Mouse (Mus musculus): ENCODE data around the gene Adamts17. TPM values are rescaled to one million over a fixed set of nuclear protein-coding genes. Genes with fewer than 3 reads are reported as not detected.

The Adamts17 gene
- 1 to 10 TPM in 1 of 2 experiments, under 1 TPM in 1; 0.67 to 1.2 TPM for total RNA-seq (2021)
- long read RNA-seq, experiment 1, partial matches to known transcripts = 0 of 1 reads
- long read RNA-seq, experiment 1, other reads (novel, unspliced or antisense) = 1 of 1 reads
- long read RNA-seq, experiment 2, full-length matches to known transcripts = 1 of 1 reads
- long read RNA-seq, experiment 2, partial matches to known transcripts = 0 of 1 reads
- long read RNA-seq, experiment 2, other reads (novel, unspliced or antisense) = 0 of 1 reads

DNA sequence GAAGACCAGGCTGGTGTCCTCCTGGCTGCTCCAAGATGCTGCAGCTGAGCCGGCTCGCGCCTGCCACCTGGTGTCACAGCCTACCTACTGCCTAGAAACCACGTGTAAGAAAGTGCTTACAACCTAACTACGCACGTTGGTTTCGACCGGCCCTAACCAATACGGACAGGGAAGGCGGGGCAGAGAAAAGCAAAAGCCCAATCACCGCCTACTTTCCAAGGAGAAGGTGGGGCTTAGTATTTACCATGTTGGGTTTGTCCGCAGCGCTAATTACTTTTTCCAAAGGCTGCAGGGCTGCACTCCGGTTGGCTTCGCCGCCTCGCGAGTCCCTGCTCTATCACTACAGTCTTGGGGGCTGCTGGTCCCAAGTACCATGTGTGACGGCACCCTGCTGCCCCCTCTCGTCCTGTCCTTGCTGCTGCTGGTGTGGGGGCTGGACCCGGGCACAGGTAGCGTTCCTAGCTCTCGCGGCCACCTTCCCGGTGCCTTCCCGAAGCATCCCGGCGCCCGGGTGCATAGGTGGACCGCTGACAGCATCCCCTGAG, at the start of gene Adamts17:
Gene Adamts17, plus strand, starts transcription at position 273 of the 545 bp plus-strand sequence.
- peak; percentile 90 for DNase-seq

DNA sequence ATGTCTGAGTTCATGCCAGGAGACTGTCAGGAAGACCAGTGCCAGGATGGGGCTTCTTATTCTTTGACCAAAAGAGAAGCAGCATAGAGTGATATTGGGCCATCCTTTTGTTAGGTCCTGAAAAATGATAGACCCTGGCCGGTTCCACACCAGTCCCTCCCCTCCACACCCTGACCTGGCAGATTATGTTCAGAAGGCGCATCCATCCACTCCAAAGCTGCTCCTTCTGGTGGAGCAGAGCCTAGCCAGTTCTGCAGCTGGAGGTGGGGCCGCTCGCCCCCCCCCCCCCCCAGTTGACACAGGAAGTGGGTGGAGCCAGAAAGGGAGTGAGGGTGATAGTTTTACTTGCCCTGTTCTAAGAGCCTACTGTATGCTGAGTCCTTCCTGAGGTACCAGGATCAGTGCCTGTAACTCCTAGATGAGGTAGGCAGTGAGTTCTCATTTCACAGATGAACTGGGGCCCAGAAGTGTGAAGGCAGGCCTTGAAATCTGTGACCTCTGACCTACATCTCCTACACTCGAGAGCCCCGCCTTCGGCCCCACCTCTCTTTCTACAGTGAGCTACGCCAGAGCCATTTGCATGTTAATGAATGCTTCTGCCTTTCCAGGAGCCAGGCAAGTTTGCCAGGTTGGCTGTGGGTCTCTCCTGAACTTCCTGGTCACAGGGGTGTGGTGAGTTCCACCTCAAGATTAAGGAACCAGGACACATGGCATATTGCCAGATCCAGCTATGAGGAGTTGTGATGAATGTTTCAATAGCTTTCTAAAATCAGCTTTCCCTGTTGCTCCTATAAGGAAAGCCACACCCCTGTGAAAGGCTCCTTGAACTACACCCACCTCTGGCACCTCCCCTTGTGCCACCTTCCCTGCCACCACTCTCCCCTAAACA, 49.4 kb upstream of the Adamts17 start:
- DNase-seq = no peak

DNA sequence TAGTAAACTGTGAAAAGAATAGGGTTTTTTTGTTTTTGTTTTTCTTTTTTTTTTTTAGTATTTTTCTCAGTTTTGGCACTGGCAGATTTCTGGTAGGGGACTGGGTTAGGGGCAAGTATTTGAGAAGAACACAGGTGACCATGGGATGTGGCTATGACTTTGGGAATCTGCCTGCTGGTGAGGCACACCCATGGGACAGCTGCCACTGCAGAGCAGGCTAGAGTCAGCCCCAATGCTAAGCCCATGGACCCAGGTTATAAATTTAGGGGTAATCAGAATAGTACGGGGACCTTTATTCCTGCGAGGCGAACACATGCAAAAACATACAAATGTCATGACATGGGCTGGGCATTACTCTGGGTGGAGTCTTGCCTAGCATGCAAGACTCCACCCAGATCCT, 48.5 kb upstream of the Adamts17 start:
- no peak for DNase-seq

DNA sequence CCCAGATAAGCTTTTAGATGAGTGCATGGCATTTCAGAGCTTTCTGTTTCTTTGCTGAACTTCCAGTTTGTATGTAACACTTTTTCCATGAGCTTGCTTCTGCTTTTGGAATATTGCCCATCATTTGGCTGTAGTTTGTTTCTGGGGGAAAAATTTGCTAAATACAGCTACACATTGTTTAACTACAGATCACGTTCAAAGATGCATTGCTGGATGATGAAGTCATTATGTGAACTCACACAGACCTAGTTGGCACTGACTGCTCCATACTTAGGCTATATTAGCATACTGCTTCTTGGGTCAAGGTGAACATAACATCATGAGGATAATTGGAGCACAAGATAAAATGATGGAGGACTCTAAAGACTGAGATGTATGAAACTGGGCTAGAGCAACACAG, 42.6 kb upstream of the Adamts17 start:
- DNase-seq = no peak

DNA sequence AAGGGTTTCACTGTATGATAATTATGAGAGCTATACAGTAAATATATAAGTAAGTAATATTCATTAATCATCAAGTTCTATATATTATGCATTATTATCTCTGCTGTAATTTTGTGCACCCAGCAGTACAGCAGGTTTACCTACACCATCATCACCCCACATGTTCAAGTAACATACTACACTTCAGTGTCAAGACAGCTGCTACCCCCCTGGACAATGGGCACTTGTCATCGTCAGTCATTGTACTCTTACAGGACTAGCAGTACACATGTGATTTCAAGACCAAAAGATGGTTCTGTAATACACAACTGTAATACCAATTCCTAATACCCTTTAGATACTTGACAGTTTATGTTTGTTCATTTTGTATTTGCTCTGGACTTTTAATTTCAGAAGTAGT, 42.2 kb upstream of the Adamts17 start:
- DNase-seq = no peak

DNA sequence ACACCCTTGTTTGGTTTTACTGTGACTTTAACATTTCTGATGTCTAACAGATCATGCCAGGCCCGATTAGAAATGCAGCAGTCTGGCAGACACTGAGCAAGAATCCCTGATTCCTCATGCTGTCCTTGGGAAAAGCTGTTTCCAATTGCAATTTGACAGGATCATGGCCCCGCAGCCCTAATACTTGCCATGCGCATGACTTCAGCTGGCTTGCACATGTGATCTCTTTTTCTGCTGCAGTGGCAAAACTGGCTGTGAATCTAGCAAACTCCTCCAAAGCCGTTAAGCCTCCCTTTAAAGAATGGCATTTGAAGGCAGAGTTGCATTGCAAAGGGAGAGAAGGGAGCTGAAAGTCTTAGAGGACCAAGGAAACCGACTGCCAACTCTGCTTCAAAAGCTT, 40.7 kb upstream of the Adamts17 start:
- no peak for DNase-seq

DNA sequence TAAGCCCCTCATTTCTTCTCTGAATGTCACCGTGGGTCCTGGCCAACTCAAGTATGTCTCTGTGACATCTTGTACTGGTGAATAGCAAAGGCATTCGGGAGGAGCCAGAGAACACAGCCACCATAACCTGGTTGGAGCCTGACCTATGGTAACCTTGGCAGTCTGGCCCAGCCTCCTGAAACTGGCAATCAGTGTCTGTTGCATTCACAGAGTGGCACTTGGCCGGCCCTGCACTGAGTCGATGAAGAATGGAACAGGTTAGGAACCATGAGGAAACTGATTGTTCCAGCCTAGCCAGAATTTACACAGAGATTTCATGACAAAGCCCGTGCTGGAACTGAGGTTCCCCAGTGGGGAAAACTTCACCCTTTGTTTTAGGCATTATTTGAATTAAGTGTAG, 38.8 kb upstream of the Adamts17 start:
- no peak for DNase-seq

DNA sequence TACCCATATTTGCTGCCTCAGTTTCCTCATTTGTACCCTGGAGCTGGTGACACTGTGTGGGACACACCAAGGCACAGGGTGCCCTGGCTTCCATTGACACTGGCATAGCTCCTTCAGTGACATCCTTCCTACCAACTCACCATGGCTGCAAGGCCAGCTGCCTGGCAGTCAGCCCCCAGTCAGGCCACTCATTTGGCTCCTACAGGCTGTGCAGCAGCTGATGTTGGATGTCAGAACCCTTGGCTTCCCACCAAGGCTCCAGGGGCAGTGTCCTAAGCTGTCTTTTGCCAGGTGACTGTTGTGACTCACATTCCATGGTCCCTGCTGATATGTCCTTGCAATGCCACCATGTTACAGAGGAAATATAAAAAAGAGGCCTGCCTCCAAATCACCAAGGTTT, 37.8 kb upstream of the Adamts17 start:
- peak; percentile 74 for DNase-seq

DNA sequence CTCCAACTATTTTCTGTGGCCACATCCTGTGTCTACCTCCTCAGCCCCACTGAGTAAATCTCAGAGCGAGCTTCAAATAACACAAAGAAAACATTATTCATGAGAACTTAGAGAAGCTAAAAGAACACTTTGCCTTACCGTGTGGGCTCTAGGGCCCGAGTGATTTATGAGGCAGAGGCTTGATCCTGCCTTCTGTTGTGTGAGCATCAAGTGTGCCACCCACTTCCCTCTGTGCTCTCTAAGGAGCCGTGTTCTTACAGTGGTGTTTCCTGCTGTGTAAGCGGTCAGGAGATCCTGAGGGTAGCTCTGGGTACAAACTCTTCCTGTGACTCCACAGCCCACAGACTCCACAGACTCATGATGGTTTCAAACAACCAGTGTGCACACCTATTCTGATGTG, 35.7 kb upstream of the Adamts17 start:
- DNase-seq = no peak

DNA sequence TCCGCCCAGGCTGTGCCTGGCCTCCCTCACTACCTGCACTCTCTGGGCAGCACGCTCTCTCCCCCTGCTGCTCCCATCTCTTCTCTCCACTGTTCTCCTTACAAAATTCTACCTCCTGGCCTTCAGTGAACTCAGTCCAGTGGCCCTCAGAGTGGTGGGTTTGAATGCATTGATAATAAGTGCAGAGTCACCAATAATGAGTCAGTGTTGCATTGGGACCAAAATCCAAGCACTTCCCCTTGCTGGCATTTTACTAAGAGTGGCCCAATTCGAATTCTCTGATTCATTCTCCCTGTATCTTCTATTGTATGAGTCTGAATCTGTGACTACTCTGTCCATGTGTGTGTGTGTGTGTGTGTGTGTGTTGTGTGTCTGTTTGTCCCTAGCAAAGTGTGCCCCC, 32.7 kb upstream of the Adamts17 start:
- DNase-seq = no peak

DNA sequence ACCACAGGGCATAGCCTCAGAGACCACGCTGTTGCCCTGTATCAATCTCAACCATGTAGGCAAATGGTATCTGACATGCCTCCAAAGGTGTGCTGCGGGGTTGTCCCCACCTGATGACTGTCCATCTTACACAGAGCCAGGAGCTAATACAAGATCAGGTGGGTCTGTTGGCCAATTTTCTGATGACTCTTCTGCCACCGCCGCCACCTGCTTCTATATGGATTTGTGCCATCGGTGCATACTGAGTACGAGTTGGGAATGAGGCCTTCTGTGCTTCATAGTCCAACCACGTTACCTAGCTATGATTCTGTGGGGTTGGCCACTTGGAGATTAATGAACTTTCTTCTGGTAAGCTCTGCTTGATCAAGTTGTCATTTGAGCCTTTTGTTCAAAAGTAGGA, 29.1 kb upstream of the Adamts17 start:
- DNase-seq = no peak

DNA sequence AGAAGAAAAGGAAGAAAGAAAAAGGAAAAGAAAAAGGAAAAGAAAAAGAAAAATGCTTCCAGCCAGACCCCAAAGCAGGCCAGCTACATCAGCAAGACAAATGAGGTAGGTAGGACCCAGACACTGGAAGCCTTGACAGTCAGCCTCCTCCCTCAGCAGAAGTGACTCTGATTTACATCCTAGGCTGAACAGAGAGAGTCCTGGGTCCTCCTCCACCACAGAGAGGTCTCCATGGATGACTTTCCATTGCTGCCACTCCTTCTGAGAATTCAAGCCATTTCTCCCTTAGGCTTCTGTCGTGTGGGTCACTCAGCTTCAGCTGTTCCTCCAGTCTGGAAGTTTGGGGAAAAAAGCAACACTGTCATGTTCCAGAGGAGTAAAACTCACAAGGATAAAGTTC, 28.2 kb upstream of the Adamts17 start:
- no peak for DNase-seq

DNA sequence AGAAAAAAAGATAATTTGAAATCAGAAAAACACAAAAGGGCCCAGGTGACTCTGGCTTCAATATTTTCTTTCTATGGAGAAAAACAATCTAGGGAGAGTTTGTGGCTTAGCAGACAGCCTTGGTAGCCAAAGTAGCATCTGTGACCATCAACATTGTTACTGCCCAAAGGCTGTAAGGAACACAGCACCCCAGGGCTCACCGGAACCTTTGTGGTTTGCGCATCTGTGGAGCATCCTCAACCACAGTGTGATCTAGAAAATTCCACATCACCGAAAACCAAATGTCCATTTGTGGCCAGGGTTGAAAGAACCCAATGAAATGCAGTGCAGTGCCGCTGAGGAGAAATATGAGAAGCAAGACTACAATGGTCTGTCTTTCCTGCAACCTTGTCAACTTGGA, 27.2 kb upstream of the Adamts17 start:
- no peak for DNase-seq

DNA sequence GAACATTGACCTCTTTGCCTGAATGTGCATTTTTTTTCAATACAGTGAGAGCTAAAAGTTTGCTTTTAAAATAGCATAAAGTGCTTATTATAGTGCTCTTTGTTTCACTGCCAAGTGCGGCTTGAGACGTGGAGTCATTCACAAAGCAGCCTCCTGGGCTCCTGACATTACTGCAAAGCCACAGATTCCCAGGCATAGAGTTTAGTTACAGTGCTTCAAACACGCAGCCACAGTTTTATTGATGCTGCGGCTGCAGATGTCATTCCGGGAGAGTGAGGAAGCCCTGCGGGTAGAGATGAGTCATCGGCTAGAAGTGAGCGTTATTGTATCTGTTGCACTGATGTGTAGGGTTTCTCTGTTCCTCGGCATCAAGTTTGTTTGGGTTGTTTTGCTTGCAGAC, 26.8 kb upstream of the Adamts17 start:
- DNase-seq = no peak

DNA sequence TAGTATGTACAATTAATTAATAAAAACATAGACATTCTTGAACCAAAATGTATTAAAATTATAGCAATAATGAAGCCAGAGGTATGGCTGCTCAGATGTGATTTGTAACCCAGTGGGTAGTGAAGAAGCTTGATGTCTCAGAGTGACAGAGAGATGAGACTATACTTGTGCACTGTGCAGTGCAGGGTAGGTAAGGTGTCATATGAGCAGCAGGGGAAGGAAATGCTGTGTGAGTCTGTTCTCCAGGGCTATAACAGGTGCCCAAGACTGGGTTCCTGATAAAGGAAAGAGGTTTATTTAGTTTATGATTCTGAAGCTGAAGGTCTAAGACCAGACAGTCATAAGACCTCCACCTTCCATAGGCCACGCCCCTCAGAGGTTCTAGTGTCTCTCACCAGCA, 26.4 kb upstream of the Adamts17 start:
- no peak for DNase-seq

DNA sequence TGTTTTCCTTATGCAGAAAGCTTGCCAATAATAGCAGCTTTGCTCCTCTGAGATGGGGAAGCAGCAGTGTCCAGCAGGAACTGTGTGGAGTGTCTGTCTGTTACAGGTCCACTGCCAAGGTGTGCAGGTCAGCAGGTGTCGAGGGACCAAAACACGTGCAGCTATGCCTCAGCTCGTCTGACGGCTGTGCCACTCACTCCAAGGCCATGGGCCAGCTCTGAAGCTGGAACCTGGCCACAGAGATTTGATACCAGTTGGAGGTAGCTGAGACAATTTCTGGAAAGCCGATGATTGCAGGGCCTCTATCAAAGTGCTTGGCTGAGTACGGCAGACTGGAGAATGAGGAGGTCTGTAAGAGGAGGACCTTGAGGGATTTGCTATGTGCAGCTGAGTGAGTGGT, 24.0 kb upstream of the Adamts17 start:
- DNase-seq = no peak

DNA sequence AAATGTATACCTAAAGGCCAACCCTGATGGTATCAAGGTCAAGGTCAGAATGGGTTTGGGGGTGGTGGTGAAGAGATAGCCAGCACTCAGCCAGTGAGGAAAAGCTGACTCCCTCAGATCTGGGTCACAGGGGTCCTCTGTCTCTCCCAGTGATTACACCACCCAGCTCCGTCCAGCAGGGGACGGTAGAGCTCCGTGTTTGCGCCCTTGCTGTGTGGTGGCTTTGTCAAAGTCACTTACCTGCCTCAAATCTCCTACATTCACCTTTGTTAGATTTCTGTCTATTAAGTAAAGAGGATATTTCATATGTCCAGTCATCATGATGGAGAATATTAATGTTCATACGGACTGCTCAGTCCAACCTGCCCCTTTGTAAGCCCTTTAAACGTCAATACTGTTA, 19.5 kb upstream of the Adamts17 start:
- no peak for DNase-seq

DNA sequence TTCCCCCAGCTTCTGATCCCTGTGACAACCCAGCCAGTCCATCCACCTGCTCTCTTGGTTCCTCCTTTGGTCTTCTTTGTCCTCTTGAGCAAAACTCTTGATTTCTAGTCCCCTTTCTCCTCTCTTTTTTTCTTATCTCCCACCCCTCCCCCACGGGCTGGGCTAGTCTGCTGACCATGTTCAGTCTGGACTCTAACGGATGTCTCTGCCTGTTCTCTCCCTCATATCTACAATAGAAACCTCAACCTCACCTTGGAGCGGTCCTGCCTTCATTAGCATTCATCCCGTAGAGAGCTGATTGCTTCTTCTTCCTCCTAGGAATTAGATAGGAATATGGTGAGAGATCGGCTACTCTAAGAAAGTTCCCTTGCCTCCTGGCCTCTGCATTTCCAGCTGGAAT, 8.7 kb upstream of the Adamts17 start:
- DNase-seq = no peak

DNA sequence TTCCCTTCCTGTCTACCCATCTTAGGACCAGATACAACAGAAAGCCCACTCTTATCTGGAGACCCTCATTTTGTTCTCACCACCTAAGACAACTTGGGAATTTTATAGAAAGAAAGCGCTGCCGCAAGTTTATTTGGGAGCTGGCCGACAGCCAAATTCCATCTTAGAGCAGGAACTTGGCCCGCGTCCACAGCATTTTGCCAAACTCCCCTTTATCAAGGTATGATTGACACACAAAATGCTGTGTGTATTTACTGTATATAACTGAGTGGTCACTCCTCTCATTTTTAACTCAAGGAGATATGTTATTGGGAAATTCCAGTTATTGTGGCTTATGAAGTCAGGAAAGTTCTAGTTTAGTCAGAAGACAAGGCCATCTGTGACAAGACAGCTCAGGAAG, 8.2 kb upstream of the Adamts17 start:
- no peak for DNase-seq

DNA sequence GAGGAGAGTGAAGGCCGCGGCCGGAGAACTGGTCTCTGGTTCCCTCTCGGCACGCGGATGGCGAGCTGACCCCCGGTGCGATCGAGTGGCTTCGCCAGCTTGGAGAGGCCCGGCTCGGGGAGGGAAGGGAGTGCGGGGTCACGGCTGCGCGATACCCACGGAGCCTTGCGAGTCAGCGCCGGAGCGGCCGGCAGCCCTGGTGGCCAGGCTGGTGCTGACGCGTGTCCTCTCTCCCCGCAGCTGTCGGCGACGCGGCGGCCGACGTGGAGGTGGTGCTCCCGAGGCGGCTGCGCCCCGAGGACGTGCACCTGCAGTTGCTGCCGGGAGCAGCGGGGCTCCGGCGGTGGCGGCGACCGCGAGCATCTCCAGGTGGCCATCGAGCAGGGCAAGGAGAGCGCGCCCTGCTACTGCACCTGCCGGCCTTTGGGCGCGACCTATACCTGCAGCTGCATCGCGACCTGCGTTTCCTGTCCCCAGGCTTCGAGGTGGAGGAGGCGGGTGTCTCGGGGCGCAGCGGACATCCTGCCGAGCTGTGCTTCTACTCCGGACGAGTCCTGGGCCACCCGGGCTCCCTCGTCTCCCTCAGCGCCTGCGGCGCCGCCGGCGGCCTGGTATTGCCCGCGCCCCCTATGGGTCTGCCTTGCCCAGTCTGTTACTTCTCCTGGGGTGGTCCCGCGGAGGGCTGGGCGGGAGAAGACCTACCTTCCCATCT, 629 bp downstream of the Adamts17 start:
- peak; percentile 38 for DNase-seq

DNA sequence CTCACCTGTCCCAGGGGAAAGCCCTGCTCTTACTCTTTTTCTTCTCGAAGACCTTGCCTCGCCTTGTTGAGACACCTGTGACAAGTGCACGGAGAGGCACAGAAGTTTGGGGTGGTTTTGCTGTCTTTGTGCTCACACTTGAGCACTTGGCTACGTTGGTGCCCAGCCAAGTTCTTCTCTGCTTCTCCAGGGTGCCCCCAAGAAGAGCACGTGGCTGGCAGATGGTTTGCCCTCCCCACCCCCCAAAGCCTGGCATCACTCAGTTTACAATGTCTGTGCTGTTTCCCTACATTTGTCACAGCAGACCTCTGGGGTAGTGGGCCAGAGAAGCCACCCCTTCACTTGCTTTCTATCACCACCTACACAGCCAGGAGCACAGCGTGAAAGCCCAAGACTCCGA, 1.6 kb downstream of the Adamts17 start:
- no peak for DNase-seq

DNA sequence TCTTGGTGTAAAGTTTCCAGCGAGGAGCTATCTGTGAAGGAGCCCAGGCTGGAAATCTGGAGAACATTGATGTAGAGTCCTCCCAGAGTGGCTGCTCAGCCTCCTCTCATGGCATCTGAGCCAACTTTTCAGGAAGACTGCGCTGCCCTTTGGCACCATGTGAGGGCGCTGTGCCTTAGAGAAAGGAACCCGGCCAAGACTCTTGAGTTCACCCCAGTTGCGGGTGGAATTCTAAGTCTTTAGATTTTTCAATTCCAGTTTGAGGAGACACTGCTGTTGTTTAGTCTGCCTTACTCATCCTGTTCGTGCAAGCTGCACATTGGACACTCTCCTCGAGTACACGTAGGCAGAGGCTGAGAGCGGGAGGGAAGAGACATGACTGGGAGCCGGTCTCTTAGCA, 2.5 kb downstream of the Adamts17 start:
- peak; percentile 63 for DNase-seq

DNA sequence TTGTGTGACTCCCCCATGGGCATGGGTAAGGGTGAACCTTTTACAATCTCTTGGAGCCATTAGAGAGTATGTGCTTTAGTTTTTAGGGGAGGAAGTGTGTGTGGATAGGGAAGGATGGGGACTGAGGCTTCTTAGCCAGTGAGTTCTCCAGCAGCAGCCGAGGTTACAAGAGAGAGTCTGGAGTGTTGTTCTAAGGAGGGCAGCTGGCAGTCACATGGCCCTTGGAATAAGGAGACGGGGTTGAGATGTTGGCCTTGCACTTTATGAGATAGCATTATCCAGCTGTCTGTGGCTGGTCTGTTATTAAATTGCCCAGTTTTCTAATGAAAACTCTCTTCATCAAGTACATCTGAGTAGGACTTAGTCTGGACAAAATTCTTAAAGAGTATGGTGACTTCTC, 4.3 kb downstream of the Adamts17 start:
- no peak for DNase-seq

All from gastrocnemius, postnatal 25 days (tissue).